Mouse (Mus musculus): ENCODE results near the gene Mrln.
A peak's percentile ranks its signal among the peaks of the same experiment; 100 is the strongest.

DNA sequence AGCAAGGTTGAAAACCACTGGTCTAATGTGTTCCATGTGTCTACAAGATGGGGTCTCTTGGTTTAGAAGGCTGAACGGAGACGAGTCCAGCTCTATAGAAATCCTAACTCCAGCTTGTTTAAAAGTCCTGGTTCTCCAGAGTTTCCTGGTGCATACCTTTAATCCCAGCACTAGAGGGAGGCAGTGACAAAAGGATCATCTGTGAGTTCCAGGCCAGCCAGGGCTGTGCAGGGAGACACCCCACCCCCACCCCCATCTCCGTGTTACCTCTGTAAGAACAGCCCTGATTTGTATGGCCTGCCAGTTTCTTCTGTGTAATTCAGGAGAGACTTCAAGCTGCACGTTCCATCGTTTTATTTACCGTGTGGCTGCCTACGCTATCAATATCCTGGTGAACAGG is 8.7 kb upstream of the Mrln start:
- peak; percentile 73; the same call in 1 of the 2 replicates for TF ChIP-seq CTCF (IDR thresholded peaks at IDR 0.05; ENCODE audit: borderline replicate concordance, insufficient read depth, low read depth, low read length)
- no peak for TF ChIP-seq POLR2A (IDR thresholded peaks at IDR 0.05; ENCODE audit: borderline replicate concordance, insufficient read depth, low read length)
